15 mouse cellular contexts compared by ENCODE assay signal in the genomic region with DNA sequence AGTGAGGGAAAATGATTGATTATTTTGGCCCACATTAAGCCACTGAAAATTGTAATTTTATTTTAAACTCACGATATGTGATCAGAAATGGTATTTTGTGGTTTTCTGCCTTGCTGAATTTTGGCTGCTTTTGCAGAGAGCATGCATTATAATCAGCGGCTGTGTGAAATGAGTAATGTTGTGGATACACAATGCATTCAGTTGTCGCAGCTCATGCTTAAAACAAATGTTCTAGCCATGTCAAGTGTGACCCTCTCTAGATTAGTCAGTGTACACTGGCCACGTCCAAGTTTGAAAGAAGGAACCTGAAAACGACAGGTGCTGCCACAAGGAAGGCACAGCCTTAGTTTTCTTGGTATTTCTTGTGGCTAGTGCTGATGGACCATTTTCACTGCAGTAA.
"Had no signal": no experiment of that assay in that cellular context is flagged by ENCODE, and none has a peak within 500 bp of the region (broad histone marks: within the 10 kb centered on the region; RNA-seq: fewer than 3 reads in every experiment).

No protein-coding gene starts in this region.

- H3K4me1 ChIP-seq: midbrain, embryonic 13.5 days; midbrain, embryonic 15.5 days; neural tube, embryonic 12.5 days; stomach, embryonic 15.5 days had no signal

- H3K4me3 ChIP-seq: megakaryocyte, embryonic 14.5 days; midbrain, embryonic 13.5 days; midbrain, embryonic 15.5 days; neural tube, embryonic 12.5 days; stomach, embryonic 15.5 days had no signal

- H3K9me3 ChIP-seq: megakaryocyte, embryonic 14.5 days; midbrain, embryonic 13.5 days; midbrain, embryonic 15.5 days; neural tube, embryonic 12.5 days; stomach, embryonic 15.5 days had no signal

- H3K9ac ChIP-seq: lung, embryonic 14.5 days; midbrain, embryonic 13.5 days; midbrain, embryonic 15.5 days; neural tube, embryonic 12.5 days; stomach, embryonic 15.5 days had no signal

- H3K4me2 ChIP-seq: lung, embryonic 14.5 days; midbrain, embryonic 11.5 days; midbrain, embryonic 13.5 days; midbrain, embryonic 15.5 days; neural tube, embryonic 12.5 days; stomach, embryonic 15.5 days had no signal

- H3K27me3 ChIP-seq: megakaryocyte, embryonic 14.5 days; midbrain, embryonic 13.5 days; midbrain, embryonic 15.5 days; neural tube, embryonic 12.5 days; stomach, embryonic 15.5 days had no signal

- ATAC-seq: midbrain, embryonic 13.5 days; midbrain, embryonic 15.5 days had no signal

- DNase-seq: lung, adult 18-20 months; lung, embryonic 14.5 days; lung, postnatal 10 days; right cerebral cortex, postnatal 14 days; thymus, adult 2 months; thymus, postnatal 25 days; thymus, postnatal 4 days had no signal

- H3K36me3 ChIP-seq: midbrain, embryonic 13.5 days; midbrain, embryonic 15.5 days; neural tube, embryonic 12.5 days; stomach, embryonic 15.5 days had no signal

- H3K27ac ChIP-seq: macrophage; midbrain, embryonic 13.5 days; midbrain, embryonic 15.5 days; neural tube, embryonic 12.5 days; stomach, embryonic 15.5 days; stomach, postnatal 0 days had no signal
